Mouse (Mus musculus) left cerebral cortex, postnatal 36 days (tissue): ENCODE measurements around the gene Gnai1. TPM values are rescaled to one million over a fixed set of nuclear protein-coding genes. Genes with fewer than 3 reads are reported as not detected.
A peak's percentile ranks its signal among the peaks of the same experiment; 100 is the strongest.
"Not testable (repeated sequence)": the region's sequence is repeated elsewhere in the genome, so short reads cannot be mapped to it uniquely, and the experiment has no call there.

Source experiments
- DNase-seq, 2 experiments: peaks; one replicate each; pipeline ENCODE4 v3.0.0; 2021 to 2022; ENCODE audit warnings: low spot score in 2 of 2, mixed read lengths in 1 of 2
- intact Hi-C: fragments of 180-260 bp; cut with DNase I; formaldehyde crosslinking; loops from one replicate; pipeline ENCODE4 v1.15.1; 2025
- total RNA-seq, 2 experiments: library from RNA; stranded (reverse); gene quantifications; 2 replicates each; pipeline ENCODE4 v1.2.3; 2021

Gnai1 gene
- total RNA-seq, result 100 to 1,000 TPM; 166 to 182 TPM

- intact Hi-C loops, result loop anchor here (5.0 kb wide), 1 partner anchor 273 kb away; no protein-coding TSS in a partner anchor
Observed at GRCm38 (mm10) chr5:18360281-18360819, at the start of gene Gnai1. TSS of gene Gnai1 (minus strand) at chr5:18360355.

DNA sequence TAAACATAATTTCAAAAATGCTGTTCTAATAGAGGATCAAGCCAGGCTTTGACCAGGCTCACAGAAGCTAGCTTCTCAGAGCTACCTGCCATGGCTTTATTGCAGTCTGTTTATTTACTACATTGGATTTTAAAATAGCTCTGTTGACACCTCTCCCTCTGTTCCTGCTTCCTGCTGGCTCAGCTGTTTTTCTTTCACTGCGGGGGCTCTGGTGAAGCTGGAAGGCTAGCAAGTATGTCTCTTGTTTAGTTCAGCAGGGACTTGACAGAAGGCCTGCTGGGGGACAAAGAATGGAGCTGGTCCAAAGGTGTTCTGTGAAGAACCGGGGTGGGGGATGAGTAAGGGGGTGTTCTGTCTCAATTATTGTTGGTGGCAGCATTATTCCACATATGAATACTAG lies 7.7 kb upstream of the Gnai1 start:
- no peak for DNase-seq
- intact Hi-C loops, result loop anchor here (5.0 kb wide), 1 partner anchor 346 kb away; no protein-coding TSS in a partner anchor

More at GRCm38 (mm10) chr5:18360281-18360819, at the start of gene Gnai1:
- peak in 1 of 2 experiments; percentile 77 for DNase-seq

GRCm38 (mm10) chr5:18365460-18365859 lies 5.3 kb upstream of the Gnai1 start:
- no peak for DNase-seq
- intact Hi-C loops, result loop anchor here (5.0 kb wide), 1 partner anchor 343 kb away; no protein-coding TSS in a partner anchor

DNA sequence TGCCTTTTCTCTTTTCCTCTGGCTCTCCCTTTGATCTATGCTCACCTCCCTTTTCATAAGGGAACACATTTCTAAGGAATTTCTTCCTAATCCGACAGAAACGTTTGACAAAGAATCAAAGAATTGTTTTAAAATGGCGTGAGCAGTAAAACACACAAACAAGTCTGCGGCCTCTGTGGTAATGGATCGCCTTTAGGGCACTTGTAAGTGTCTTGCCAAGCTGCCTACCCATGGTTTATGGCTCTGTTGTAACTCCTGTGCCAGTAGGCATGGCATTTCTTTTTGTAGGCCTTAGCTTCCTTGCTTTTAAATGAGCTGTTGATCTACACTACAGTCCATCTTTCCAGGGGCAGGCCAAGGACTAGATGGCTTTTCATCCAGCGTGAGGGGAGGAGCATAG lies 801 bp upstream of the Gnai1 start:
- no peak for DNase-seq
- intact Hi-C loops, result loop anchor here (5.0 kb wide), 1 partner anchor 274 kb away; no protein-coding TSS in a partner anchor

- intact Hi-C loops, result loop anchor here (5.0 kb wide), 3 partner anchors 42 to 272 kb away; no protein-coding TSS in a partner anchor
Observed at GRCm38 (mm10) chr5:18359376-18360280, 527 bp downstream of the Gnai1 start.

DNA sequence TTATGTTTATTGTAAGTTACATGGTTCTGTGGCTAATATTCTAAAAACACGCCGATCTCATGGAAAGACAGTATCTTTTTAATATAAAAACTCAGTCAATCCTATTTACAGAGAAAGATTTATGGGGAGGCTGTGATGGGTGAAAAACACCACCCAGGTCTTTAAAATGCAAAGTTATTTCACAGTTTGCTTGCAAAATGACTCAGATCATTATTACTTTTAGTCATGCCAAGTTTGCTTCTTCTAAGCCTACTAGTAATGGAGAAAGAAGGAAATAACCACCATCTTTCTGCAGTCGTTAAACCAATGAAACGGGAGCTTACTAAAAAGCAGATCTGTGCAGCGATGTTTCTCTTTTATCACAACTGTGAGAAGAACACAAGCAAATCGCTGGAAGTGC lies 1.4 kb downstream of the Gnai1 start:
- intact Hi-C loops, result loop anchor here (5.0 kb wide), 2 partner anchors 41 to 79 kb away; no protein-coding TSS in a partner anchor
- no peak for DNase-seq

More at GRCm38 (mm10) chr5:18359376-18360280, 527 bp downstream of the Gnai1 start:
- peak; percentile 58 to 82 for DNase-seq

DNA sequence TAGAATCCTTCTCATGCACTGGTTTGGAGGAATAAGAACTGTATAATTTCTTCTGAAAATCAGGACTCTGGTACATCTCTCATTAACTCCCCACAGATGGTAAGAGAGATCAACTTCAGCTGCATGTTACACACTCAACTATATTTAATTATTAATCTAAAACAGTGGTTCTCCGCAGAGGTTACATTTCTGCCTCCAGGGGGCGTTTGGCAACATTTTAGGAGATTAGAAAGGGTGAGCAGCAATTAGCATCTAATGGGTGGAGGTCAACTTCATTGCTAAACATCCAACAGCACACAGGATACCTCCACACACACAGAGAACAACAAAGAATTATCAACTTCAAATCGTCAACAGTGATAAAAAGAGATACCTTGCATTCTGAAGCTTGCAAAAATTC lies 2.0 kb downstream of the Gnai1 start:
- DNase-seq, result no peak
- intact Hi-C loops, result loop anchor here (5.0 kb wide), 2 partner anchors 41 to 79 kb away; no protein-coding TSS in a partner anchor

DNA sequence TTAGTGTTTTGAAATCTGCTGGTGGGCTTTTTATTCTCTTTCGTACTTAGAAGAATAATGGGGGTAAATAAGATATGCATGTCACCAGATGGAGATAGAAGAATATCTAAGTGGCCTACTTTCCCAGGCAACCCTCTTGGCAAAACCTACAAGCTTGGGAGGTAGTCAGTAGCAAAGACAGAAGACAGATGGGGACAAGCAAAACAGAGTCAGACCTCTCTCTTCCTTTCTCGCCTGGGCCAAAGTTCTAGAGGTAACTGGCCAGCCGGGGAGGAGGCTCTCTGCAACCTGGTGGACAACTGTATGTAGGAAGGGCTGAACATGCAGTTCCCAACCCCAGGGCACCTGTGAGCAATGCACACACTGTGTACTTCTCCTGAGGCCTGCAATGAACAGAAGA lies 12.9 kb downstream of the Gnai1 start:
- DNase-seq, result no peak
- intact Hi-C loops, result no loop called here

GRCm38 (mm10) chr5:18343455-18344142 lies 16.6 kb downstream of the Gnai1 start:
- intact Hi-C loops, result no loop called here
- DNase-seq, result no peak

DNA sequence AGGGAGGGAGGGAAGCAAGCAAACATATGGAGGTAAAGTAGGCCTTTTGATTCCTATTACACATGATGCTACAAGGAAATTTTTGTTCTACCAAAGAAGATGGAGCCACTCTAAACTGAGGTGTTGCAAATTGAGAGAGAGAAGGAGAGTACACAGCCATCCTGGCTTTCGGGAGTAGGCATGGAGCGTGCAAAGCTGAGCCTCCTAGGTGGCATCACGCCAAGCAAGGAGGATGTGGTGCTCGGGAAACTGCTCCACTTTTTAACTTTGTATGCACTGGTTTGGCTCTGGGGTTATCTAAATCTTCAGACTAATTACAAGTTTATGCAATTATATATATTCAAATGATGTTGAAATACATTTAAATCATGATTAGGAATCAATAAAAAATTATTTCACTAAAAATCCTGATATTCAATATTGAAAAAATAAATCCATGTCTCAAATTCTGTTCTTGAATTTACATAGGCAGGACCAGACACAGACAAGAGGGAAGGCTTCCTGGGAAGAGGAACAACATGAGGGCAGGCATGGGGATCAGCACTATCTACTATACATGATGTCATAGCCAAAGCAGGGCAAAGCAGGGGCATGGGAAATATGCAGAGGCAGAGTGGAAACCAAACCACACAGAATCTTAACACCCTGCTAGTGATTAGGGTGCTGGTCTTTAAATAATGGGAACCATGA lies 17.2 kb downstream of the Gnai1 start:
- intact Hi-C loops, result no loop called here
- DNase-seq, result no peak

DNA sequence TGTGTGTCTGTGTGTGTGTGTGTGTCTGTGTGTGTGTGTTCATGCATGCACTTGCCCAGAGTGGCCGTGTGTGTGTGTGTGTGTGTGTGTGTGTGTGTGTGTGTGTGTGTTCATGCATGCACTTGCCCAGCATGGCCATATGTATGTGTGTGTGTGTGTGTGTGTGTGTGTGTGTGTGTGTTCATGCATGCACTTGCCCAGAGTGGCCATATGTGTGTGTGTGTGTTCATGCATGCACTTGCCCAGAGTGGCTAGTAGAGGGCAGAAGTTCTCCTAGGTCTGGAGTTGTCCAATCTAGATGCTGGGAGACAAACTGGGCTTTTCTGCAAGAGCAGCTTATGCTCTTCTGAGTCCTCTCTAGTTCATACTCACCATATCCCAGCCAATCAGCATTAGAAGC lies 18.3 kb downstream of the Gnai1 start:
- DNase-seq, intact Hi-C loops: not testable (repeated sequence)

GRCm38 (mm10) chr5:18332256-18332655 lies 27.9 kb downstream of the Gnai1 start:
- intact Hi-C loops, result no loop called here
- DNase-seq, result no peak

DNA sequence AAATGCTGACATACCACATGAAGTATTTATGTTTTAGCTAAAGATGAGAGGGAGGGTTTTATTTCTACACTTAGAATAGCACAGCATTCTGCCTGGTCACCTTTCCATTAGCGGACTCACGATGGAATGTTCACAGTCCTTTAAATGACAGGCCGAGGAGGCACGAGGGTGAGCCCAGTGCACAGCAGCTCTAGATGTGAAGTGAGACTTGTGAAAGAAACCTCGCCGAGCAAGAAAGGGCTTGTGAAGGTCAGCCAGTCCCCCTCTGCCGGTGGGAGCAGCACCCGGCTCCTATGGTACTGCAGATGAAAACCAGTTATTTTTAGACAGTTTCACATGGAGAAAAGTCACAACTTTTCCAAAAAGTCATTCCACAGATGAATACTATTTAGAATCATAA lies 29.4 kb downstream of the Gnai1 start:
- intact Hi-C loops, result no loop called here
- DNase-seq, result no peak

DNA sequence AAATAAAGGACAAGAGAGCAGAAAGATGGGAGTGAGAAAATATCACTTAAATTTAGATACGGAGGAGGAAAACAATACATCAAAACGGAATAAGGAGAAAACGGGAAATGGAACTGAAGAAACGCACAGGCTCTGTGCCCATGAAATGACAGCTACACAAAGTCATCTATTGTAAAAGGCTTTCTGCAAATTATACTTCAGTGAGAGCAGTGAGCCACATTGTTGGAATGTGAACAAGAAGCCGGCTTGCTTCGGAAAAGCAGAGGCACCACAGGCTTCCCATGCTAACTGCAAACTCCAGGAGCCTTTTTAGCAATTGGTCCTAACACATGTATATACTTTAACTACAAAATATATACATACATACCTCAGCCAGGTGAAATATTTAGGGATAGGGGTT lies 34.0 kb downstream of the Gnai1 start:
- intact Hi-C loops, result no loop called here
- DNase-seq, result no peak

- intact Hi-C loops, result no loop called here
- no peak for DNase-seq
Observed at GRCm38 (mm10) chr5:18323534-18323933, 36.6 kb downstream of the Gnai1 start.

DNA sequence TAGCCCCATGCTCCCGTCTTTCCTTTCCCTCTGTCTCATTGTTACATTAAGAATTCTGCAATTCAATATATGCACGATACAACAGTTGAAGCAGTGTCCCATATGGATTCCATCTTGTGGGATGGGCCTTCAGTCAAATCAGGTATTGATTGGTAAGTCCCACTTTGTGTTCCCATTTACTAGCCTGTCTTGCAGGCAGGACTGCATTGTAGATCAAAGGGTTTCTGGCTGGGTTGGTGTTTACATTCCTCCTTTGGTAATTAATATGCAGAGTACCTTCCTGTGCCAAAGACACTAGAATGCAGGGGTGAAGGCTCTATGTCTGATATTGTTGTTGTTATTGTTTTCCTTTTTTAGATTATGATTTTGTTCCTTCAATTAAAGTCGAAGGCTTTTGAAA lies 38.5 kb downstream of the Gnai1 start:
- no peak for DNase-seq
- intact Hi-C loops, result no loop called here

DNA sequence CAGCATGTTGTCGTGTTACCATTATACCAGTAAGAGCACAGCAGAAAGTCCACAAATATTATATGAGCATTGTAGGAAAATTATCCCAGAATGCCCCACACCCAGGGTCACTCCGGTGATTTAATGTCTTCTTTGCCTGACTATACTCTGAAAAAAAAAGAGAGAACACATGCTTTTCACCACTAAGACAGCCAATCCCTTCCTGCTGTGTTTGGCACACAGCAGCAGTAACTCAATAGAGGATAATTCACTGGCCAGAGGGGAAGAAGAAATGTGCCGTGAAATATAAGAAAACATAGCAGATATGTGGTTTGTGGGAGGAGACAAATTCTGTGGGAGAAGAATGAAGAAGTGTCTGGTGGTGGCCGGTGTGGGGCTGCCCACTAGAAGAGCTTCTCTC lies 41.3 kb downstream of the Gnai1 start:
- no peak for DNase-seq
- intact Hi-C loops, result loop anchor here (5.0 kb wide), 1 partner anchor 38 kb away; no protein-coding TSS in a partner anchor

GRCm38 (mm10) chr5:18307229-18307804 lies 52.8 kb downstream of the Gnai1 start:
- intact Hi-C loops, result no loop called here
- DNase-seq, result peak in 1 of 2 experiments; percentile 30

DNA sequence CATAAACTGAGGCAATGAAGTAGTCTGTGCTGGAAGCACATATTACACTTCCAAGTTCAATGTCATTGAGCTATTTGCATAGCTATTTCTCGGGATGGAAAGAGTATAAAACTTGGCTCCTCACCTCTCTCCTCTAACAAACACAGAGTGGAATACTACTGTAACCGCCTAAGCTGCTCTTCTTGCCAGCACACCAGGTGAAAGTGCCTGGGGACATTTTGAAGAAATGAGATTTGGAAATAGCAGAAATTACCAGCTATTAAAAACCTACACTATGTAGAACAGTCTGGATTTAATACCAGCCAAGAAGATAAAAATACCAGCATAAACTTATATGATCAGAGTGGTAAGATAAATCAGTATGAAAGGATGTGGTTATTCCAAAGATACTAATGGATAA lies 63.6 kb downstream of the Gnai1 start:
- intact Hi-C loops, result no loop called here
- no peak for DNase-seq
